12 mouse cellular contexts compared by ENCODE assay signal in the genomic region with DNA sequence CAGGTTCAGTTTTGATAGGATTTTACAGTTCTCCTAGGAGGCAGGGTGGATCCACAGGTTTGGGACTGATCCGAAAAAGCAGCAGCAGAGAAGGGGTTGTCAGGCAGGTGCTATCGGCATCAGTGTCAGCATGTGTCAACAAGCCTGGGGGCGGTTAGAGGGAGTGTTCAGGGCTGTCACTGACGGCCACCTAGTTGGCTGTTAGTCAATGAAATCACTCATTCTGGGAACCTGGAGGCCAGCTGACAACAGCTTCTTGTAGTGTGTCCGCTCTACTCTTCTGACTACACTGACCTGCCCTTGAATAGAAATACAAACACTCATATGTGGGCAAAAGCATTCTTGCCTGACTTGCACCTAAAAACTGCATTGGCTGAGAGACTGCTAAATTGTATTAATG. TPM values are rescaled to one million over a fixed set of nuclear protein-coding genes. Genes with fewer than 3 reads are reported as not detected.
DNase-seq lines count a peak whose midpoint lies in the region; ATAC-seq and TF ChIP-seq lines count a peak whose summit lies in the region.
"Had no signal": no experiment of that assay in that cellular context is flagged by ENCODE, and none has a peak within 500 bp of the region (broad histone marks: within the 10 kb centered on the region; RNA-seq: fewer than 3 reads in every experiment).

No protein-coding gene starts in this region.

- peaks cover 25% of the 10 kb centered on the region for H3K36me3 ChIP-seq in forebrain, embryonic 12.5 days (replicated peaks)
- H3K36me3 ChIP-seq in forebrain, embryonic 10.5 days (replicated peaks): peaks cover 24% of the 10 kb centered on the region; the same call in 1 of the 2 replicates
- H3K36me3 ChIP-seq in lung, postnatal 0 days (ENCODE audit: insufficient read depth, low read length): peaks cover 5% of the 10 kb centered on the region; the same call in 1 of the 2 replicates
- H3K36me3 ChIP-seq in hindbrain, postnatal 0 days (ENCODE audit: insufficient read depth, low read length): no peaks in the 10 kb centered on the region
- H3K36me3 ChIP-seq in neural tube, embryonic 15.5 days: 0 out of 2 replicates have a peak, but pooled peaks cover 13% of the 10 kb centered on the region
- H3K36me3 ChIP-seq: intestine, embryonic 15.5 days had no signal

- no peak overlapping the region for H3K4me3 ChIP-seq in forebrain, embryonic 12.5 days (replicated peaks)
- H3K4me3 ChIP-seq in forebrain, embryonic 10.5 days: no peak overlapping the region
- no peak overlapping the region for H3K4me3 ChIP-seq in lung, postnatal 0 days (ENCODE audit: low read depth, low read length)
- no peak overlapping the region for H3K4me3 ChIP-seq in hindbrain, postnatal 0 days (ENCODE audit: low read length)
- no peak overlapping the region for H3K4me3 ChIP-seq in neural tube, embryonic 15.5 days (replicated peaks)
- H3K4me3 ChIP-seq: embryonic facial prominence, embryonic 13.5 days; intestine, embryonic 15.5 days; limb, embryonic 15.5 days had no signal

- intact Hi-C loops in heart, postnatal 25 days (cut with DNase I): loop anchor here (2.0 kb wide), 1 partner anchor 110 kb away; no protein-coding TSS in a partner anchor

- H3K4me1 ChIP-seq in forebrain, embryonic 12.5 days: peaks cover 12% of the 10 kb centered on the region
- H3K4me1 ChIP-seq in forebrain, embryonic 10.5 days: peaks cover 28% of the 10 kb centered on the region
- H3K4me1 ChIP-seq in lung, postnatal 0 days (ENCODE audit: insufficient read depth, low read depth, low read length): no peaks in the 10 kb centered on the region
- peaks cover 4% of the 10 kb centered on the region; the same call in 1 of the 2 replicates for H3K4me1 ChIP-seq in hindbrain, postnatal 0 days (ENCODE audit: insufficient read depth, low read length)
- H3K4me1 ChIP-seq in neural tube, embryonic 15.5 days: peaks cover 29% of the 10 kb centered on the region
- H3K4me1 ChIP-seq: embryonic facial prominence, embryonic 13.5 days had no signal

- no peaks in the 10 kb centered on the region for H3K9me3 ChIP-seq in forebrain, embryonic 12.5 days
- H3K9me3 ChIP-seq in forebrain, embryonic 10.5 days: no peaks in the 10 kb centered on the region
- H3K9me3 ChIP-seq in lung, postnatal 0 days (ENCODE audit: low read length): no peaks in the 10 kb centered on the region
- H3K9me3 ChIP-seq in hindbrain, postnatal 0 days (ENCODE audit: low read length): no peaks in the 10 kb centered on the region
- H3K9me3 ChIP-seq in neural tube, embryonic 15.5 days (replicated peaks): no peaks in the 10 kb centered on the region
- H3K9me3 ChIP-seq: embryonic facial prominence, embryonic 13.5 days; intestine, embryonic 15.5 days; limb, embryonic 15.5 days had no signal

- WGBS in forebrain, embryonic 12.5 days: 79% methylated on average over 5 of the region's 5 CpGs
- 82% methylated on average over 5 of the region's 5 CpGs for WGBS in forebrain, embryonic 10.5 days
- 63% methylated on average over 5 of the region's 5 CpGs for WGBS in lung, postnatal 0 days
- 63% methylated on average over 5 of the region's 5 CpGs for WGBS in hindbrain, postnatal 0 days
- WGBS in neural tube, embryonic 15.5 days: 72% methylated on average over 5 of the region's 5 CpGs

- no peak for ATAC-seq in forebrain, embryonic 12.5 days (ENCODE audit: low FRiP score)
- peak; percentile 24; the same call in 1 of the 2 replicates for ATAC-seq in lung, postnatal 0 days
- ATAC-seq in hindbrain, postnatal 0 days: no peak
- no peak for ATAC-seq in neural tube, embryonic 15.5 days (ENCODE audit: low FRiP score)

- DNase-seq in forebrain, embryonic 10.5 days (ENCODE audit: extremely low spot score, low spot score): no peak
- no peak for DNase-seq in lung, postnatal 0 days (ENCODE audit: low spot score)
- DNase-seq in lung, postnatal 14 days: no peak
- no peak for DNase-seq in hindbrain, postnatal 0 days (ENCODE audit: low spot score)
- DNase-seq in heart, postnatal 25 days (ENCODE audit: low spot score): no peak
- no peak for DNase-seq in natural killer cell, adult 2 months (ENCODE audit: low spot score in 2 of 2)

- H3K27ac ChIP-seq in forebrain, embryonic 12.5 days: peak overlapping the region; percentile 10; the same call in 1 of the 2 replicates
- no peak overlapping the region for H3K27ac ChIP-seq in forebrain, embryonic 10.5 days
- no peak overlapping the region for H3K27ac ChIP-seq in lung, postnatal 0 days (ENCODE audit: low read length)
- peak overlapping the region; percentile 87 for H3K27ac ChIP-seq in hindbrain, postnatal 0 days
- H3K27ac ChIP-seq in neural tube, embryonic 15.5 days (replicated peaks): peak overlapping the region; percentile 62
- H3K27ac ChIP-seq: intestine, embryonic 15.5 days; limb, embryonic 15.5 days had no signal

- no peak overlapping the region for H3K9ac ChIP-seq in forebrain, embryonic 12.5 days
- no peak overlapping the region for H3K9ac ChIP-seq in lung, postnatal 0 days (replicated peaks; ENCODE audit: low read depth)
- peak overlapping the region; percentile 28; the same call in 1 of the 2 replicates for H3K9ac ChIP-seq in hindbrain, postnatal 0 days (replicated peaks; ENCODE audit: low read length)
- 0 out of 2 replicates have a peak overlapping the region, but pooled peaks have one; percentile 17 for H3K9ac ChIP-seq in neural tube, embryonic 15.5 days (replicated peaks)
- H3K9ac ChIP-seq: embryonic facial prominence, embryonic 13.5 days; intestine, embryonic 15.5 days; limb, embryonic 15.5 days had no signal

- no peak for TF ChIP-seq EP300 in lung, postnatal 0 days (IDR thresholded peaks at IDR 0.05)

- H3K27me3 ChIP-seq in forebrain, embryonic 12.5 days: no peaks in the 10 kb centered on the region
- H3K27me3 ChIP-seq in forebrain, embryonic 10.5 days (ENCODE audit: poor library complexity, severe bottlenecking): 0 out of 2 replicates have a peak, but pooled peaks cover 8% of the 10 kb centered on the region
- no peaks in the 10 kb centered on the region for H3K27me3 ChIP-seq in lung, postnatal 0 days (replicated peaks; ENCODE audit: insufficient read depth, low read length)
- H3K27me3 ChIP-seq in hindbrain, postnatal 0 days (ENCODE audit: insufficient read depth, low read length): no peaks in the 10 kb centered on the region
- no peaks in the 10 kb centered on the region for H3K27me3 ChIP-seq in neural tube, embryonic 15.5 days (replicated peaks)
- H3K27me3 ChIP-seq: embryonic facial prominence, embryonic 13.5 days; intestine, embryonic 15.5 days; limb, embryonic 15.5 days; Patski had no signal

- no peak for TF ChIP-seq CTCF in lung, postnatal 0 days (IDR thresholded peaks at IDR 0.05)
- TF ChIP-seq CTCF in hindbrain, postnatal 0 days (IDR thresholded peaks at IDR 0.05; ENCODE audit: low read depth): no peak

- H3K4me2 ChIP-seq in forebrain, embryonic 12.5 days: no peak overlapping the region
- no peak overlapping the region for H3K4me2 ChIP-seq in lung, postnatal 0 days (replicated peaks; ENCODE audit: low read depth, low read length)
- H3K4me2 ChIP-seq in hindbrain, postnatal 0 days (ENCODE audit: low read depth, low read length): no peak overlapping the region
- no peak overlapping the region for H3K4me2 ChIP-seq in neural tube, embryonic 15.5 days
- H3K4me2 ChIP-seq: embryonic facial prominence, embryonic 13.5 days; intestine, embryonic 15.5 days; limb, embryonic 15.5 days had no signal

RNA-seq across cellular contexts. Expression of gene Adi1, which starts 24.1 kb away (rescaled TPM):
- 41.6 and 44.1 TPM in 2 replicates for polyA plus RNA-seq in forebrain, embryonic 12.5 days (2016; fragmentation: Nextera tagmentation; extraction: Ambion mirVana)
- polyA plus RNA-seq in forebrain, embryonic 10.5 days (2016; fragmentation: Nextera tagmentation; extraction: Ambion mirVana): 53.4 and 59.2 TPM in 2 replicates
- polyA plus RNA-seq in lung, postnatal 0 days (2015; fragmentation: Nextera tagmentation; extraction: Ambion mirVana): 54.5 TPM in 2 replicates
- 8.5 and 11.4 TPM in 2 replicates for total RNA-seq in hindbrain, postnatal 0 days (2014; rRNA removed)
- polyA plus RNA-seq in hindbrain, postnatal 0 days (2015; fragmentation: Nextera tagmentation; extraction: Ambion mirVana): 33.3 and 35.4 TPM in 2 replicates
- 27.0 and 42.0 TPM in 2 replicates for polyA plus RNA-seq in neural tube, embryonic 15.5 days (2015; fragmentation: Nextera tagmentation; extraction: Ambion mirVana)
- total RNA-seq in heart, postnatal 25 days (2021): 10 to 100 TPM; 41.0 to 43.8 TPM

RNA-seq across cellular contexts. Expression of gene Rnaseh1, which starts 49.7 kb away (rescaled TPM):
- polyA plus RNA-seq in forebrain, embryonic 12.5 days (2016; fragmentation: Nextera tagmentation; extraction: Ambion mirVana): 29.0 and 30.2 TPM in 2 replicates
- 33.6 and 37.1 TPM in 2 replicates for polyA plus RNA-seq in forebrain, embryonic 10.5 days (2016; fragmentation: Nextera tagmentation; extraction: Ambion mirVana)
- 18.9 and 21.5 TPM in 2 replicates for polyA plus RNA-seq in lung, postnatal 0 days (2015; fragmentation: Nextera tagmentation; extraction: Ambion mirVana)
- 7.4 and 11.3 TPM in 2 replicates for total RNA-seq in hindbrain, postnatal 0 days (2014; rRNA removed)
- 12.7 and 14.8 TPM in 2 replicates for polyA plus RNA-seq in hindbrain, postnatal 0 days (2015; fragmentation: Nextera tagmentation; extraction: Ambion mirVana)
- 21.0 and 25.1 TPM in 2 replicates for polyA plus RNA-seq in neural tube, embryonic 15.5 days (2015; fragmentation: Nextera tagmentation; extraction: Ambion mirVana)
- total RNA-seq in heart, postnatal 25 days (2021): 1 to 10 TPM; 7.1 to 8.2 TPM

RNA-seq across cellular contexts. Expression of gene Trappc12, which starts 51.2 kb away (rescaled TPM):
- polyA plus RNA-seq in forebrain, embryonic 12.5 days (2016; fragmentation: Nextera tagmentation; extraction: Ambion mirVana): 40.4 and 41.5 TPM in 2 replicates
- 33.5 and 36.9 TPM in 2 replicates for polyA plus RNA-seq in forebrain, embryonic 10.5 days (2016; fragmentation: Nextera tagmentation; extraction: Ambion mirVana)
- 19.0 and 21.2 TPM in 2 replicates for polyA plus RNA-seq in lung, postnatal 0 days (2015; fragmentation: Nextera tagmentation; extraction: Ambion mirVana)
- 54.5 and 66.3 TPM in 2 replicates for total RNA-seq in hindbrain, postnatal 0 days (2014; rRNA removed)
- polyA plus RNA-seq in hindbrain, postnatal 0 days (2015; fragmentation: Nextera tagmentation; extraction: Ambion mirVana): 34.1 and 34.5 TPM in 2 replicates
- 39.7 and 41.8 TPM in 2 replicates for polyA plus RNA-seq in neural tube, embryonic 15.5 days (2015; fragmentation: Nextera tagmentation; extraction: Ambion mirVana)
- total RNA-seq in heart, postnatal 25 days (2021): 10 to 100 TPM; 19.4 to 21.5 TPM

RNA-seq across cellular contexts. Expression of gene Eipr1, which starts 52.5 kb away (rescaled TPM):
- polyA plus RNA-seq in forebrain, embryonic 12.5 days (2016; fragmentation: Nextera tagmentation; extraction: Ambion mirVana): 43.0 and 45.8 TPM in 2 replicates
- 39.0 and 40.5 TPM in 2 replicates for polyA plus RNA-seq in forebrain, embryonic 10.5 days (2016; fragmentation: Nextera tagmentation; extraction: Ambion mirVana)
- polyA plus RNA-seq in lung, postnatal 0 days (2015; fragmentation: Nextera tagmentation; extraction: Ambion mirVana): 18.2 and 21.6 TPM in 2 replicates
- total RNA-seq in hindbrain, postnatal 0 days (2014; rRNA removed): 65.8 and 78.0 TPM in 2 replicates
- polyA plus RNA-seq in hindbrain, postnatal 0 days (2015; fragmentation: Nextera tagmentation; extraction: Ambion mirVana): 54.9 and 58.4 TPM in 2 replicates
- 59.8 and 70.8 TPM in 2 replicates for polyA plus RNA-seq in neural tube, embryonic 15.5 days (2015; fragmentation: Nextera tagmentation; extraction: Ambion mirVana)
- 1 to 10 TPM; 8.5 to 9.4 TPM for total RNA-seq in heart, postnatal 25 days (2021)

Comparison
In these comparisons a context has a peak if more than half of its experiments do, and no peak if none do; other contexts are left out.
1. H3K27ac ChIP-seq: peak in forebrain, embryonic 12.5 days (single experiment), hindbrain, postnatal 0 days (single experiment) and neural tube, embryonic 15.5 days (single experiment); none in forebrain, embryonic 10.5 days (single experiment) and lung, postnatal 0 days (single experiment).
2. H3K9ac ChIP-seq: peak in hindbrain, postnatal 0 days (single experiment) and neural tube, embryonic 15.5 days (single experiment); none in forebrain, embryonic 12.5 days (single experiment) and lung, postnatal 0 days (single experiment).